Mouse (Mus musculus) heart, embryonic 12.5 days (tissue): ENCODE measurements around the gene Gm9736. TPM values are rescaled to one million over a fixed set of nuclear protein-coding genes. Genes with fewer than 3 reads are reported as not detected.
"Not testable (repeated sequence)": the region's sequence is repeated elsewhere in the genome, so short reads cannot be mapped to it uniquely, and the experiment has no call there.

Source experiments
- ATAC-seq: fragments of 200-750 bp; cut with Nextera tagmentation; 2 replicates; pipeline ENCODE4 v1.8.0; 2017; ENCODE audit warnings: moderate TSS enrichment, moderate library complexity; ENCODE audit not compliant: insufficient number of reproducible peaks, low FRiP score
- H3K27ac ChIP-seq: fragments of 300-500 bp; sonication (generic); 2 replicates; pipeline ENCODE4 v1.5.1; 2016; ENCODE audit warnings: mild to moderate bottlenecking, moderate library complexity; ENCODE audit not compliant: poor library complexity, severe bottlenecking
- H3K27me3 ChIP-seq: fragments of 300-500 bp; sonication (generic); replicated peaks from 2 replicates; pipeline ENCODE4 v1.6.1; 2016; ENCODE audit warnings: mild to moderate bottlenecking, moderate library complexity
- H3K36me3 ChIP-seq: fragments of 300-500 bp; sonication (generic); 2 replicates; pipeline ENCODE4 v1.6.1; 2016; ENCODE audit warnings: mild to moderate bottlenecking, moderate library complexity
- H3K4me1 ChIP-seq: fragments of 300-500 bp; sonication (generic); replicated peaks from 2 replicates; pipeline ENCODE4 v1.6.1; 2016; ENCODE audit warnings: mild to moderate bottlenecking
- H3K4me2 ChIP-seq: fragments of 300-500 bp; sonication (generic); 2 replicates; pipeline ENCODE4 v1.6.1; 2016; ENCODE audit warnings: mild to moderate bottlenecking, moderate library complexity
- H3K4me3 ChIP-seq: fragments of 300-500 bp; sonication (generic); 2 replicates; pipeline ENCODE4 v1.5.1; 2016; ENCODE audit warnings: mild to moderate bottlenecking
- H3K9ac ChIP-seq: fragments of 300-500 bp; sonication (generic); 2 replicates; pipeline ENCODE4 v1.6.1; 2016; ENCODE audit warnings: mild to moderate bottlenecking, moderate library complexity
- H3K9me3 ChIP-seq: fragments of 300-500 bp; sonication (generic); replicated peaks from 2 replicates; pipeline ENCODE4 v1.6.1; 2016; ENCODE audit warnings: mild to moderate bottlenecking, moderate library complexity
- WGBS: fragments of 180-500 bp; shearing (Covaris S2); methylation state at CpG from one replicate; pipeline ENCODE4 v1.1.7; 2016; 5-methylcytosine and 5-hydroxymethylcytosine counted together
- polyA plus RNA-seq: library from polyadenylated mRNA; unstranded; fragments of >200 nt; fragmentation: Nextera tagmentation; extraction: Ambion mirVana; gene quantifications from 2 replicates; pipeline ENCODE4 v1.2.1, GENCODE M21; 2016

Gm9736 gene
- polyA plus RNA-seq, 1 experiment from 2014 or later, result not detected

DNA sequence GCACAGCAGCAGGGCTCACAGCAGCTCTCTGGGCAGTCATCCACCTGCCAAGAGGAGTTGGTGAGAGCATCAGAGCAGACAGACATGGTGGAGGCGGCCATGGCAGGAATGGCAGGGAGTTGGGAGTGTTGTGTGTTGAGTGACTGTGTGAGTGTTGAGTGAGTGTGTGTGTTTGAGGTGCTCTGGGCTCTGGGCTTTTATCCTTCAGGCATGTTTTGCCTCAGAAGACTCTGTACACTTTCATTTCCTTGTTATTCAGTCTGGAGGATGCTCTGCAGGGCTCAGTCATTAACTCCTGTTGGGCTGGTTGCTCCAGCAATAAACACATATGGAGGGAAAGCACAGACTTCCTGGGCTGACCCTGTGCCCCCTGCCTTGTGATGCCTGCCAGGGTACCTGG lies 20.1 kb upstream of the Gm9736 start, which contains the start of gene Gm3238:
TSS of gene Gm3238 (minus strand) at position 101 of the 400 bp plus-strand sequence.
- H3K4me3 ChIP-seq, H3K9me3 ChIP-seq, ATAC-seq, H3K36me3 ChIP-seq, H3K27ac ChIP-seq, H3K9ac ChIP-seq, H3K4me1 ChIP-seq, H3K4me2 ChIP-seq, H3K27me3 ChIP-seq: not testable (repeated sequence)
- WGBS, result 40% methylated on average over 1 of the region's 1 CpGs

DNA sequence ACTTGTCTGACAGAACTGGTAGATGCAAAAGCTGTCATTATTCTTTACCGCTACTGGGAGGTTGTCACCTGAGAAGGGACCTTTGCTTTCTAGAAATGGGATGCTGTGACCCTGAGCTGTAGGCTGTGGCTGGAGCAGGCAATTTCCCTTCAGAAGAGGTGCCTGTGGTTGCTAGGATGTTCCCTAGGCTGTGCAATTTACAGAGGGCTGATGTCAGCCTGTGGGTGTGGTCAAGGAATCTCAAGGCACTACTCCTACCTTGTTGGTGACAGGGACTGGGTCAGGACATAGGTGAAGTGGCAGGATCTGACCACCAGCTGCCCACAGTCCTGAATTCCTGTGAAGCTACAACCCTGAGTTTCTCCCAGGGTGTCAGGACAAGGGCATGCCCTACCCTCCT lies 18.6 kb upstream of the Gm9736 start:
- WGBS, result 82% methylated on average over 1 of the region's 1 CpGs
- no peaks in the 10 kb centered on the region for H3K27me3 ChIP-seq
- no peak overlapping the region for H3K4me3 ChIP-seq
- H3K4me2 ChIP-seq, result no peak overlapping the region
- no peaks in the 10 kb centered on the region for H3K36me3 ChIP-seq
- H3K4me1 ChIP-seq, result 0 out of 2 replicates have a peak, but pooled peaks cover 6% of the 10 kb centered on the region
- H3K9ac ChIP-seq, result no peak overlapping the region
- 0 out of 2 replicates have a peak, but pooled peaks cover 3% of the 10 kb centered on the region for H3K9me3 ChIP-seq
- ATAC-seq, result peak; percentile 22; the same call in 1 of the 2 replicates
- no peak overlapping the region for H3K27ac ChIP-seq

DNA sequence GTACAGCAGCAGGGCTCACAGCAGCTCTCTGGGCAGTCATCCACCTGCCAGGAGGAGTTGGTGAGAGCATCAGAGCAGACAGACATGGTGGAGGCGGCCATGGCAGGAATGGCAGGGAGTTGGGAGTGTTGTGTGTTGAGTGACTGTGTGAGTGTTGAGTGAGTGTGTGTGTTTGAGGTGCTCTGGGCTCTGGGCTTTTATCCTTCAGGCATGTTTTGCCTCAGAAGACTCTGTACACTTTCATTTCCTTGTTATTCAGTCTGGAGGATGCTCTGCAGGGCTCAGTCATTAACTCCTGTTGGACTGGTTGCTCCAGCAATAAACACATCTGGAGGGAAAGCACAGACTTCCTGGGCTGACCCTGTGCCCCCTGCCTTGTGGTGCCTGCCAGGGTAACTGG lies 8.4 kb upstream of the Gm9736 start, which contains the start of gene Gm3233:
TSS of gene Gm3233 (minus strand) at position 101 of the 400 bp plus-strand sequence.
- H3K27me3 ChIP-seq, H3K27ac ChIP-seq, H3K9me3 ChIP-seq, ATAC-seq, H3K4me3 ChIP-seq, H3K9ac ChIP-seq, H3K36me3 ChIP-seq, H3K4me1 ChIP-seq, H3K4me2 ChIP-seq: not testable (repeated sequence)
- WGBS, result no CpG with 5 or more reads among the region's 1 CpGs

DNA sequence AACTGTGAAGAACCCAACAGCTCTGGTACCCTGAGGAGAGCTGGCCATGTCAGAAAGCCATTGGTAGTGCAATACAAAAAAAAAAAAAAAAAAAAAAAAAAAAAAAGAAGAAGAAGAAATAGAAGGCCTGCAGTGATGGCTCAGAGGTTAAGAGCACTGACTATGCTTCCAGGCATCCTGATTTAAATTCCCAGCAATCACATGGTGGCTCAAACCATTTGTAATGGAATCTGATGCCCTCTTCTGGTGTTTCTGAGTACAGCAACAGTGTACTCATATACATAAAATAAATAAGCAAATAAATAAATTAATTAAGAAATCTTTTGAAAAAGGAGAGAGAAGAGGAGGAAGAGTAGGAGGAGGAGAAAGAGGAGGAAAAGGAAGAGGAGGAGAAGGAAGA lies 2.3 kb upstream of the Gm9736 start:
- Histone ChIP-seq H3K27ac (no peak overlapping the region), H3K4me2 (no peak overlapping the region), H3K4me1 (no peaks in the 10 kb centered on the region), H3K36me3 (no peaks in the 10 kb centered on the region), H3K27me3 (0 out of 2 replicates have a peak, but pooled peaks cover 6% of the 10 kb centered on the region), H3K9me3 (peaks cover under 1% of the 10 kb centered on the region; the same call in 1 of the 2 replicates), H3K9ac (no peak overlapping the region), H3K4me3 (no peak overlapping the region)
- ATAC-seq, result no peak

DNA sequence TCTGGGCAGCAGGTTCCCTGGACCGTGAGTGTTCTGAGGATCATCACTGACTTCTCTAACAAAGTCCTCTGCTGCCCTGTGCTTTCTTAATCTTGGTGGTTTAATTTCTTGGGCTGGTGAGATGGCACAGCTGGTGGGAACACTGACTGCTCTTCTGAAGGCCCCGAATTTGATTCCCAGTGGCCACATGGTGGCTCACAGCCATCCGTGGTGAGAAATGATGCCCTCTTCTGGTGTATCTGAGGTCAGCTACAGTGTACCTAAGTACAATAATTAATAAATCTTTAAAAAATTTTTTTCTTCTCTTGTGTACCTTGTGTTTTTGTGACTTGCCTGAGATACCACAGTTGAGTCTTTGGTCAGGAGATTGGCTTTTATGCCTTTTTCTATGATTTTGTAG lies 1.2 kb upstream of the Gm9736 start:
- 58% methylated on average over 3 of the region's 3 CpGs for WGBS
- H3K27me3 ChIP-seq, ATAC-seq: not testable (repeated sequence)

DNA sequence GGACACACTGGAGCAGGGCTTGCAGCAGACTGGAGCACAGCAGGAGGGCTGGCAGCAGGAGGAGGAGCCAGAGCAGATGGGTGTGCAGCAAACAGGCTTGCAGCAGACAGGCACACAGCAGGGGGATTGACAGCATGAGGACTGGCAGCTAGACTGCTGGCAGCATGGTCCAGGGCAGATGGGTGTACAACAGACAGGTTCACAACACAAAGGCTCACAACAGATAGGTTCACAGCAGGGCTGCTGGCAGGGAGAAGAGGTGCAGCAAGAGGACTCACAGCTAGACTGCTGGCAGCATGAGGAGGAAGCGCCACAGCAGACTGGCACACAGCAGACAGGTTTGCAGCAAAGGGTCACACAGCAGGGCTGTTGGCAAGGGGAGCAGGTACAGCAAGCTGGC lies 468 bp downstream of the Gm9736 start:
- ATAC-seq, H3K9ac ChIP-seq, H3K27ac ChIP-seq, H3K4me1 ChIP-seq, H3K36me3 ChIP-seq, H3K4me2 ChIP-seq, H3K27me3 ChIP-seq, H3K4me3 ChIP-seq: not testable (repeated sequence)
- peaks cover 13% of the 10 kb centered on the region for H3K9me3 ChIP-seq
- WGBS, result 67% methylated on average over 1 of the region's 1 CpGs

More for the DNA sequence above, 1.2 kb upstream of the Gm9736 start:
- H3K36me3 ChIP-seq, H3K4me2 ChIP-seq, H3K4me1 ChIP-seq, H3K4me3 ChIP-seq, H3K9me3 ChIP-seq, H3K27ac ChIP-seq, H3K9ac ChIP-seq: not testable (repeated sequence)

DNA sequence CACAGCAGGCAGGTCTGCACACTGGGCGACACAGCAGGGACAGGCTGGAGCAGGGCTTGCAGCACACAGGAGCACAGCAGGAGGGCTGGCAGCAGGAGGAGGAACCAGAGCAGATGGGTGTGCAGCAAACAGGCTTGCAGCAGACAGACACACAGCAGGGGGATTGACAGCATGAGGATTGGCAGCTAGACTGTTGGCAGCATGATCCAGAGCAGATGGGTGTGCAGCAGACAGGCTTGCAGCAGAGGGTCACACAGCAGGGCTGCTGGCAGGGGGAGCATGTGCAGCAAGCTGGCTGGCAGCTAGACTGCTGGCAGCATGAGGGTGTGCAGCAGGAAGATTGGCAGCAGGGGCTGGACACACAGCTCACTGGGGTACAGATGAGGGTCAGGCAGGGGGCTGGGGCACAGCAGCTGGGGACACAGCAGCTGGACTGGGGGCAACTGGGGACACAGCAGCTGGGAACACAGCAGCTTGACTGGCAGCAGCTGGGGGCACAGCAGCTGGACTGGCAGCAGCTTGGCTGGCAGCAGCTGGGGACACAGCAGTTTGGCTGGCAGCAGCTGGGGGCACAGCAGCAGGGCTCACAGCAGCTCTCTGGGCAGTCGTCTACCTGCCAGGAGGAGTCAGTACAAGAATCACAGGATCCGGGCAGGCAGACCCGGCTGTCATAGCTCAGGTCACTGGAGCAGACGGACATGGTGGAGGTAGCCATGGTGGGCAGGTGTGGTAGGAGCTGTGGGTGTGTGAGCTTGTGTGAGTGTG lies 9.0 kb downstream of the Gm9736 start, which contains the start of gene Gm18596:
TSS of gene Gm18596 (minus strand) at position 715 of the 765 bp plus-strand sequence.
- H3K27ac ChIP-seq, H3K4me3 ChIP-seq, H3K4me2 ChIP-seq, H3K36me3 ChIP-seq, H3K9me3 ChIP-seq, H3K27me3 ChIP-seq, H3K4me1 ChIP-seq, H3K9ac ChIP-seq, ATAC-seq: not testable (repeated sequence)
- 54% methylated on average over 5 of the region's 5 CpGs for WGBS

DNA sequence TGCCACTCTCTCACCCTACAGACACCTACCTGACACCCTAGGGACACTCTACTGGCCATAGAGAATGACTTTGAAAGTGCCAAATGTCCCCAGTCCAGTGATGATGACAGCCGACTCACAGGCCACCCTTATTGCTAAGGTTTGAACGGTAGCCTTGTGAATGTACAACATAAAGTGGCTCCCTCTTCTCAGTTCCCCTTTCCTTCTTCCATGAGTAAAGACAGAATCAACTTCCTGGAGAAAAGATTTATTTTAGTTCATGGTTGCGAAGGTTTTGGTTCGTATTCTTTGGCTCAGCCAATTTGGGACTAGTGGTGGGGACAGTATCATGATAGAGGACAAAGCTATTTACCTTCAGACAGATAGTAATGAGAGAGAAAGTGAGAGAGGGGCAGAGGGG lies 12.2 kb downstream of the Gm9736 start:
- H3K4me3 ChIP-seq, result no peak overlapping the region
- H3K27ac ChIP-seq, result no peak overlapping the region
- H3K4me1 ChIP-seq, result no peaks in the 10 kb centered on the region
- peaks cover 10% of the 10 kb centered on the region for H3K9me3 ChIP-seq
- H3K27me3 ChIP-seq, result no peaks in the 10 kb centered on the region
- ATAC-seq, result no peak
- no peak overlapping the region for H3K4me2 ChIP-seq
- WGBS, result 73% methylated on average over 4 of the region's 4 CpGs
- no peaks in the 10 kb centered on the region; the same call in 1 of the 2 replicates for H3K36me3 ChIP-seq
- H3K9ac ChIP-seq, result no peak overlapping the region

DNA sequence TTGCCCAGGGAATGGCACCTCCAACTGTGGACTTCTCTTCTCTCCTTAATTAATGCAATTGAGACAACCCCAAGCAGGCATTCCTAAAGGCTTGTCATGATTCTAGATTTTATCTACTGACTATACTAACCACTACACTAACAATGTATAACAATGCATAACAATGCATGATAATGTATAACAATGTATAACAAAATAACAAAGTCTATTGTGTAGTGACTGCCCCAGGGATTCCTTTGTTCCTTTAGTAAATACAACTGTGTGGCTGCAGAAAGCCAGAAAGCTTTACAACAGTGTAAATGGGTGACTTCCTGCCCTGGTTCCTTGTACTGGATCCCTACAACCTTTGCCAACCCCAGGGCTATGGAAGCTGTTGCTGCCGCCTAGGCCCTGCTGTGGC lies 15.2 kb downstream of the Gm9736 start:
- H3K9me3 ChIP-seq, result peaks cover 10% of the 10 kb centered on the region
- ATAC-seq, result no peak
- H3K4me3 ChIP-seq, result no peak overlapping the region
- no peak overlapping the region for H3K9ac ChIP-seq
- H3K36me3 ChIP-seq, result no peaks in the 10 kb centered on the region; the same call in 1 of the 2 replicates
- H3K27me3 ChIP-seq, result no peaks in the 10 kb centered on the region
- WGBS, result 91% methylated on average over 1 of the region's 1 CpGs
- H3K4me1 ChIP-seq, result no peaks in the 10 kb centered on the region
- H3K4me2 ChIP-seq, result no peak overlapping the region
- H3K27ac ChIP-seq, result no peak overlapping the region

DNA sequence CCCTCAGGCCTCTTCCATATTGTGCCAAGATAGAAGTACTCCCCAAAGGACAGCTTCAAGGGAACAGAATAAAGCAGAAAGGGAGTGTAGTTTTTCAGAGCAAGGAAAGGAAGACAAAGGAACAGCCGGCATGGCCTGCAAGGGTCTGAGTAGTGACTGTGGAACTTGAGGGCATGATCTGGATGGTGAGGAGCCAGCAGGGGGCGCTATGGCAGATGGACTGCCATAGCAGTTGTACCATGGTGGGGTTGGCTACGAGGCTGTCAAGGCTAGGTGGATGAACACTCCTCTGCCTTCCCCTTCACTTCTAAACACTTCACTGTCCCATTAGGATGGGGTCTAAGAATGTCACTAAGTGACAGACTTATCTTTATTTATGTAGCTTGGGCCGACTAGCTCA lies 21.9 kb downstream of the Gm9736 start:
- H3K4me2 ChIP-seq, result no peak overlapping the region
- no peaks in the 10 kb centered on the region; the same call in 1 of the 2 replicates for H3K27me3 ChIP-seq
- no peak overlapping the region for H3K4me3 ChIP-seq
- H3K36me3 ChIP-seq, result no peaks in the 10 kb centered on the region
- ATAC-seq, result no peak
- 46% methylated on average over 4 of the region's 4 CpGs for WGBS
- H3K4me1 ChIP-seq, result no peaks in the 10 kb centered on the region
- H3K27ac ChIP-seq, result no peak overlapping the region
- H3K9ac ChIP-seq, result no peak overlapping the region
- H3K9me3 ChIP-seq, result no peaks in the 10 kb centered on the region

DNA sequence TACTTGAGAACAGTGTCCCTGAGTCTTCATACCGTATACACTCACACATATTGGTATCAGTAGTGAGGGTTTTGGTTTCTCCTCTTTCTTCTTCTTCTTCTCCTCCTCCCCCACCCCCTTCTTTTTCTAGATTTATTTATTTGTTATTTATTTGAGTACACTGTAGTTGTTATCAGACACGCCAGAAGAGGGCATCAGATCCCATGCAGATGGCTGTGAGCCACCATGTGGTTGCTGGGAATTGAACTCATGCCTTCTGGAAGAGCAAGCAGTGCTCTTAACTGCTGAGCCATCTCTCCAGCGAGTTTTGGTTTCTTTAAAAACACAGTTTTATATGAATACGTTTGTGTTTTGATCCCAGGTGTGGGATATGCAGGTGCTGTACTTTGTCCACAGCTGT lies 22.9 kb downstream of the Gm9736 start:
- Histone ChIP-seq H3K9ac (no peak overlapping the region), H3K27ac (no peak overlapping the region), H3K27me3 (no peaks in the 10 kb centered on the region; the same call in 1 of the 2 replicates), H3K4me2 (no peak overlapping the region), H3K9me3 (no peaks in the 10 kb centered on the region), H3K4me1 (no peaks in the 10 kb centered on the region), H3K36me3 (no peaks in the 10 kb centered on the region), H3K4me3 (no peak overlapping the region)
- no peak for ATAC-seq
- 65% methylated on average over 4 of the region's 4 CpGs for WGBS
